Mouse (Mus musculus): ENCODE measurements at regions not wholly inside any gene's neighbourhood (a gene's known extent, or its start where the extent isn't known, plus 50 kb on each side); places are given as distances from the start of the nearest gene placed in this dataset.
A peak's percentile ranks its signal among the peaks of the same experiment; 100 is the strongest.

- no peaks in the 10 kb centered on the region for H3K4me1 ChIP-seq
- H3K4me2 ChIP-seq: no peak overlapping the region
- H3K27ac ChIP-seq: no peak overlapping the region
- no peak overlapping the region for H3K9ac ChIP-seq
- WGBS: 76% methylated on average over 3 of the region's 3 CpGs
- H3K27me3 ChIP-seq: no peaks in the 10 kb centered on the region
- H3K36me3 ChIP-seq (ENCODE audit: poor library complexity, severe bottlenecking): no peaks in the 10 kb centered on the region
- H3K4me3 ChIP-seq: no peak overlapping the region
- no peak for ATAC-seq
- no peaks in the 10 kb centered on the region for H3K9me3 ChIP-seq (replicated peaks)
These were observed 156.3 kb downstream of the Ackr3 start for GRCm38 (mm10) chr1:90360065-90360464.

DNA sequence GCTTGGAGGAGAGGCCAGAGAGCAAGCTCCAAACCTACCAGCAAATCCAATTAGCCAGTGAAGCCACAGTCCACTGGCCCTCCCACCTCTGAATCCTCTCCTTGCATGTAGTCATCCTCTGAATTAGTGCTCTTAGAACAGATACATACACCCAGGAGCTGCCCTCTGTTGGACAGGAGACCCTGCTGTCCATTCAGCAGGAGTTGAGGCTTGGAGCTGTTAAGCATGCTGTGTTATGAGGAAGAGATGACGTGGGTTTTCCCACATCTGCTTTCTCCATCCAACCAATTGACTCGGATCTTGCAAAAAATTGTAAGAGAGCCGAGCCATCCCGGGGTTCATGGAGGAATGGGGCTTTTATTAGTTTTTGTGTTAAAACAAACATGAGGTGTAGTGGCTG lies 160.7 kb downstream of the Ackr3 start:
- Histone ChIP-seq H3K4me2 (no peak overlapping the region), H3K27ac (no peak overlapping the region), H3K27me3 (no peaks in the 10 kb centered on the region), H3K36me3 (ENCODE audit: poor library complexity, severe bottlenecking) (no peaks in the 10 kb centered on the region), H3K4me3 (no peak overlapping the region), H3K9ac (no peak overlapping the region), H3K9me3 (replicated peaks) (no peaks in the 10 kb centered on the region), H3K4me1 (no peaks in the 10 kb centered on the region)
- ATAC-seq: no peak
- WGBS: 83% methylated on average over 4 of the region's 4 CpGs

DNA sequence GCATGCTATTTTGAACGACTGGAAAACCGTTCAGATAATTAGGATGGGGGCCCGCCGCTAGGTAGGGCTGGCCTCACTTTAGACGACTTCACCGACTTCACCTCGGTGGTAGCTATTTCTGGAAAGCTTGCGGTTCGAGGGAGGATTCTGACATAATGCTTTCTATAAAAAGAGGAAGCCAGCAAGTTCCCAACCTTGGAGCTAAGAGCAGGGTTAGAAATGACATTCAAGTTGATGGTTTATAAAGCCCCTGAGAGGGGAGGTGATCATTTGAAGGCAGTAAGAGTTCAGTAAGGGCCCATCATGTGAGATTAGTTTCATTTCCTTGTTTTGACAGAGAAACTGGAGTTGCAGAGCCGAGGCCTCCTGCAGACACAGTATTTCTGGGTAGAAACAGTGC lies 164.8 kb downstream of the Ackr3 start:
- no peak overlapping the region for H3K27ac ChIP-seq
- no peak overlapping the region for H3K4me2 ChIP-seq
- 89% methylated on average over 10 of the region's 10 CpGs for WGBS

DNA sequence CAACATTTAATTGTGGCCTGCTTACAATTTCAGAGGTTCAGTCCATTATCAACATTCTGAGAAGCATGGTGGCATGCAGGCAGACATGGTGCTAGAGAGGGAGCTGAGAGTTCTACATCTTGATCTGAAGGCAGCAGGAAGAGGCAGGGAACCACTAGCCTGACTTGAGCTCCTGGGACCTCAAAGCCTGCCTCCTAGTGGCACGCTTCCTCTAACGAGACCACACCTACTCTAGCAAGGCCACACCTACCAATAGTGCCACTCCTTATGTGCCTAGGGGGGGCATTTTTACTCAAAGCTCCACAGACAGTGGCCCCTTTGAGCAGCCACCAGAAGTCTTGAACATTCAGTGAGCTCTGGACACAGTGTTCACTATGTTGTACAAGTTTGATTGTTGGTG lies 165.5 kb downstream of the Ackr3 start:
- 70% methylated on average over 2 of the region's 2 CpGs for WGBS
- no peak for ATAC-seq

More for the DNA sequence above, 164.8 kb downstream of the Ackr3 start:
- ATAC-seq: no peak
- no peak overlapping the region for H3K9ac ChIP-seq
- no peaks in the 10 kb centered on the region for H3K36me3 ChIP-seq (ENCODE audit: poor library complexity, severe bottlenecking)
- no peaks in the 10 kb centered on the region for H3K27me3 ChIP-seq
- no peaks in the 10 kb centered on the region for H3K4me1 ChIP-seq
- H3K9me3 ChIP-seq (replicated peaks): peaks cover 5% of the 10 kb centered on the region; the same call in 1 of the 2 replicates
- H3K4me3 ChIP-seq: no peak overlapping the region

DNA sequence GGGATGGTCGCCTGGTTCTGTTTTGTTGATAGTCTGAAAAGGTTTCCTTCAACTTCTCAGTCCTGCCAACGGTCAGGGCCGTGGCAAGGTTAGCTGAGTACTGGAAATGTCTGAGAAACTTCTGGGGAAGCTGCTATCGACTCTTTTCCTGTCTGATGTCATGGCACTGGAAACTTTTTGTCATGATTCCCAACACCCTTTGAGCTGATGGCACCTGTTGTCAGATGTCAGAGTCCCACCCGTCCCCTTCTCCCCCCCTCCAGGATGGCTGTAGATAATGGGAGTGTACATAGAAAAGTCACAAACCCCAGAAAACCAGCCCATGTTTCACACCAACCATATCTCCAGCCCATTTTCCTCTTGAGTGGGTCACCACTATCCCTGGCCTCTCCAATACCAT lies 167.0 kb downstream of the Ackr3 start:
- Histone ChIP-seq H3K4me1 (no peaks in the 10 kb centered on the region), H3K4me2 (no peak overlapping the region), H3K9ac (no peak overlapping the region), H3K27ac (no peak overlapping the region), H3K9me3 (replicated peaks) (peaks cover 5% of the 10 kb centered on the region; the same call in 1 of the 2 replicates), H3K4me3 (no peak overlapping the region), H3K27me3 (no peaks in the 10 kb centered on the region), H3K36me3 (ENCODE audit: poor library complexity, severe bottlenecking) (no peaks in the 10 kb centered on the region)
- 87% methylated on average over 5 of the region's 5 CpGs for WGBS
- no peak for ATAC-seq

More for the DNA sequence above, 165.5 kb downstream of the Ackr3 start:
- Histone ChIP-seq H3K27ac (no peak overlapping the region; the same call in 1 of the 2 replicates), H3K4me1 (no peaks in the 10 kb centered on the region), H3K27me3 (no peaks in the 10 kb centered on the region), H3K9ac (no peak overlapping the region), H3K4me2 (no peak overlapping the region), H3K4me3 (no peak overlapping the region), H3K9me3 (replicated peaks) (peaks cover 5% of the 10 kb centered on the region; the same call in 1 of the 2 replicates), H3K36me3 (ENCODE audit: poor library complexity, severe bottlenecking) (no peaks in the 10 kb centered on the region)

- peak; percentile 55; the same call in 1 of the 2 replicates for ATAC-seq
- H3K27me3 ChIP-seq: no peaks in the 10 kb centered on the region
- no peak overlapping the region for H3K4me3 ChIP-seq
- no peak overlapping the region for H3K9ac ChIP-seq
- H3K9me3 ChIP-seq (replicated peaks): peaks cover 5% of the 10 kb centered on the region; the same call in 1 of the 2 replicates
- H3K4me1 ChIP-seq: no peaks in the 10 kb centered on the region
- no peak overlapping the region for H3K4me2 ChIP-seq
- 0 out of 2 replicates have a peak overlapping the region, but pooled peaks have one; percentile 1 for H3K27ac ChIP-seq
- H3K36me3 ChIP-seq (ENCODE audit: poor library complexity, severe bottlenecking): no peaks in the 10 kb centered on the region
- 51% methylated on average over 5 of the region's 5 CpGs for WGBS
These were observed 169.2 kb downstream of the Ackr3 start for GRCm38 (mm10) chr1:90373001-90373400.

DNA sequence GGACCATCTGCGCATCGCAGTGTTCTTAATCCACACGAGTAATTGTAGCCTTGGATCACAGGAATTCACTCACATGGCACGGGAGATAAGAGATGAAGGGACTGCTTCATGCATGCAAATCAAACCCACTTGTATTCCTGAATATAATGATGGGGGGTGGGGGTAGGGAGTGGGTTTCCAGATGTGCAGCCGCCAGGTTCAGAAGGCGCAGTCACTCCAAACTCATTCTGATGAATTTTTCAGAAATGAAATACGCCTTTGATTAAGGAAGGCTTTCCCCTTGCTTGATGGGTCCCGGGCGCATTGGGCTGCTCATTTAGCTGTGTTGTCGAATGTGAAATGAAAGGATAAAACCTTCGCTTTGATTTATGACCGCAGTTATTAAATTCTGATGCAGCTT lies 170.7 kb downstream of the Ackr3 start:
- H3K4me3 ChIP-seq: no peak overlapping the region
- no peak overlapping the region for H3K9ac ChIP-seq
- H3K27me3 ChIP-seq: no peaks in the 10 kb centered on the region
- 88% methylated on average over 12 of the region's 12 CpGs for WGBS
- peak overlapping the region; percentile 75 for H3K27ac ChIP-seq
- no peaks in the 10 kb centered on the region for H3K4me1 ChIP-seq
- no peaks in the 10 kb centered on the region for H3K36me3 ChIP-seq (ENCODE audit: poor library complexity, severe bottlenecking)
- peak; percentile 53; the same call in 1 of the 2 replicates for ATAC-seq
- peaks cover 5% of the 10 kb centered on the region; the same call in 1 of the 2 replicates for H3K9me3 ChIP-seq (replicated peaks)
- H3K4me2 ChIP-seq: no peak overlapping the region

- H3K4me1 ChIP-seq: no peaks in the 10 kb centered on the region
- no peaks in the 10 kb centered on the region for H3K27me3 ChIP-seq
- 84% methylated on average over 9 of the region's 9 CpGs for WGBS
- ATAC-seq: no peak
- no peak overlapping the region for H3K4me2 ChIP-seq
- H3K27ac ChIP-seq: no peak overlapping the region
- H3K4me3 ChIP-seq: no peak overlapping the region
- no peaks in the 10 kb centered on the region for H3K36me3 ChIP-seq (ENCODE audit: poor library complexity, severe bottlenecking)
- no peaks in the 10 kb centered on the region for H3K9me3 ChIP-seq (replicated peaks)
- H3K9ac ChIP-seq: no peak overlapping the region
These were observed 176.4 kb downstream of the Ackr3 start for GRCm38 (mm10) chr1:90380034-90380705.

DNA sequence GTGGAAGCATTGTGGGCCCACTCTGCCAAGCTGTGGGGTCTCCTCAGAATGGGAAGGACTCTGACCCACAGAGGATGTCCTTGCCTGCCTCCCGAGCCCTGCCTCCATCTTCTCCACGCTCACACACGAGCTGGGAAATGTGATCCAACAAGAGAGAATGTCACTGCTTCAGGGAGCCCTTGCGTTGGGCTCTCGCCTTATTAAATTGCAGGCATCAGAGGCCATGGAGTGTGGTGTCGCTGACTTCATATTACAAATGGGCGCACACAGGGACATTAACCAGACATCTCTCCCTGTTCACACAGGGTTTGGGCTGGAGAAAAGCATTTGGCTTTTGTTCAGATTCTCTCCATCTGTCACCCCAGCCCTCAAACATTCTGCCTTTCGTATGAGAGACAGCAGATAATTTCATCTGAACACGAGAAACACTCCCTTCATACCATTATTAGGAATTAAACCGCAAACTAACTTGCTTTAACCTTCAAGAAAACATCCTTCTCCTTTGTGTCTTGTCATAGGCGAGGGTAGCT lies 179.2 kb downstream of the Ackr3 start:
- WGBS: 83% methylated on average over 11 of the region's 11 CpGs
- H3K4me2 ChIP-seq: no peak overlapping the region
- no peak overlapping the region for H3K9ac ChIP-seq
- H3K36me3 ChIP-seq (ENCODE audit: poor library complexity, severe bottlenecking): no peaks in the 10 kb centered on the region
- no peak overlapping the region for H3K4me3 ChIP-seq
- H3K9me3 ChIP-seq (replicated peaks): no peaks in the 10 kb centered on the region
- no peaks in the 10 kb centered on the region for H3K4me1 ChIP-seq
- H3K27ac ChIP-seq: no peak overlapping the region
- H3K27me3 ChIP-seq: no peaks in the 10 kb centered on the region
- no peak for ATAC-seq

- H3K4me3 ChIP-seq: no peak overlapping the region
- no peak overlapping the region for H3K4me2 ChIP-seq
- H3K9me3 ChIP-seq (replicated peaks): no peaks in the 10 kb centered on the region
- no peaks in the 10 kb centered on the region for H3K36me3 ChIP-seq (ENCODE audit: poor library complexity, severe bottlenecking)
- H3K27ac ChIP-seq: no peak overlapping the region
- H3K4me1 ChIP-seq: no peaks in the 10 kb centered on the region
- ATAC-seq: no peak
- no peaks in the 10 kb centered on the region for H3K27me3 ChIP-seq
- 83% methylated on average over 4 of the region's 4 CpGs for WGBS
- H3K9ac ChIP-seq: no peak overlapping the region
These were observed 181.2 kb downstream of the Ackr3 start for GRCm38 (mm10) chr1:90385024-90385423.

- ATAC-seq: no peak
- WGBS: 88% methylated on average over 7 of the region's 7 CpGs
- Histone ChIP-seq H3K4me2 (no peak overlapping the region), H3K27me3 (no peaks in the 10 kb centered on the region), H3K27ac (no peak overlapping the region), H3K4me3 (no peak overlapping the region), H3K4me1 (no peaks in the 10 kb centered on the region), H3K9me3 (replicated peaks) (no peaks in the 10 kb centered on the region), H3K36me3 (ENCODE audit: poor library complexity, severe bottlenecking) (no peaks in the 10 kb centered on the region), H3K9ac (no peak overlapping the region)
These were observed 183.0 kb downstream of the Ackr3 start for GRCm38 (mm10) chr1:90386792-90387191.

DNA sequence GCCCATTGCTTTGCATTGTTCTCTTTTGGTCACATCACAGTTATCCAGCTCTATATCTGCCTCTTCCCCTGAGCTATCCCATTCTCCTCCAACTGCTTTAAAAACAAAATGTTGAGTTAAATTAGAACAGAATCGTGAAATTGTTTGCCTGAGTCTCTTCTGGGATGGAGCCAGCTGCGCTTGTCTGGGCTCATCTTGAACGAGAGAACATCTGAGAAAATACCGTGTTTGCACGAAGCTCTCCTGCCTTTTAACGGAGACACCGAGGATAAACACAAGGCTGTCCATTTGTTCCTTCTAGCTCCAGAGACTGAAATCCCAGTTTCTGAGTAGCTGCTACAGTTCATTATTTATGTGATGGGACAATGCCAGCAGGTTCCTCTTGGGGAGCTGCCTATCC lies 186.6 kb downstream of the Ackr3 start:
- H3K4me2 ChIP-seq: no peak overlapping the region
- no peaks in the 10 kb centered on the region for H3K27me3 ChIP-seq
- no peaks in the 10 kb centered on the region for H3K4me1 ChIP-seq
- H3K9me3 ChIP-seq (replicated peaks): no peaks in the 10 kb centered on the region
- H3K4me3 ChIP-seq: no peak overlapping the region
- WGBS: 83% methylated on average over 7 of the region's 7 CpGs
- H3K27ac ChIP-seq: no peak overlapping the region
- no peak for ATAC-seq
- no peaks in the 10 kb centered on the region for H3K36me3 ChIP-seq (ENCODE audit: poor library complexity, severe bottlenecking)
- H3K9ac ChIP-seq: no peak overlapping the region

GRCm38 (mm10) chr1:90393861-90394260 lies 190.1 kb downstream of the Ackr3 start:
- H3K4me3 ChIP-seq: no peak overlapping the region
- no peak overlapping the region for H3K9ac ChIP-seq
- 77% methylated on average over 5 of the region's 5 CpGs for WGBS
- no peak overlapping the region for H3K27ac ChIP-seq
- H3K27me3 ChIP-seq: no peaks in the 10 kb centered on the region
- H3K4me1 ChIP-seq: peaks cover 10% of the 10 kb centered on the region; the same call in 1 of the 2 replicates
- no peak for ATAC-seq
- no peaks in the 10 kb centered on the region for H3K9me3 ChIP-seq (replicated peaks)
- H3K4me2 ChIP-seq: no peak overlapping the region
- no peaks in the 10 kb centered on the region for H3K36me3 ChIP-seq (ENCODE audit: poor library complexity, severe bottlenecking)

Measured in forebrain, embryonic 13.5 days (tissue).